Mouse (Mus musculus): ENCODE data around the gene Ppp1r9a. TPM values are rescaled to one million over a fixed set of nuclear protein-coding genes. Genes with fewer than 3 reads are reported as not detected.
A peak's percentile ranks its signal among the peaks of the same experiment; 100 is the strongest.

Gene Ppp1r9a
- polyA plus RNA-seq, 1 experiment from 2014 or later, result 38.9 TPM

- H3K27ac ChIP-seq (replicated peaks), result peak overlapping the region; percentile 45; the same call in 1 of the 2 replicates
- no peak overlapping the region for H3K4me3 ChIP-seq (replicated peaks)
- 0 out of 2 replicates have a peak overlapping the region, but pooled peaks have one; percentile 1 for H3K4me2 ChIP-seq
- H3K36me3 ChIP-seq, result no peaks in the 10 kb centered on the region
- no peaks in the 10 kb centered on the region for H3K9me3 ChIP-seq (replicated peaks)
- peak; percentile 46; the same call in 1 of the 2 replicates for ATAC-seq (ENCODE audit: low FRiP score)
- no peaks in the 10 kb centered on the region for H3K27me3 ChIP-seq (replicated peaks)
- WGBS, result 19% methylated on average over 11 of the region's 11 CpGs
- H3K9ac ChIP-seq (replicated peaks), result no peak overlapping the region
- peaks cover 24% of the 10 kb centered on the region for H3K4me1 ChIP-seq
Measured at GRCm38 (mm10) chr6:5010553-5011416, 108.1 kb downstream of the Ppp1r9a start.

GRCm38 (mm10) chr6:5012794-5013193 is 110.1 kb downstream of the Ppp1r9a start:
- peaks cover 20% of the 10 kb centered on the region for H3K4me1 ChIP-seq
- WGBS, result 23% methylated on average over 4 of the region's 4 CpGs
- H3K9me3 ChIP-seq (replicated peaks), result no peaks in the 10 kb centered on the region
- H3K9ac ChIP-seq (replicated peaks), result no peak overlapping the region
- H3K4me2 ChIP-seq, result no peak overlapping the region
- H3K36me3 ChIP-seq, result no peaks in the 10 kb centered on the region
- H3K27me3 ChIP-seq (replicated peaks), result no peaks in the 10 kb centered on the region
- ATAC-seq (ENCODE audit: low FRiP score), result no peak
- H3K27ac ChIP-seq (replicated peaks), result no peak overlapping the region
- H3K4me3 ChIP-seq (replicated peaks), result no peak overlapping the region

GRCm38 (mm10) chr6:5014567-5014966 is 111.8 kb downstream of the Ppp1r9a start:
- Histone ChIP-seq H3K9me3 (replicated peaks) (no peaks in the 10 kb centered on the region), H3K4me3 (replicated peaks) (no peak overlapping the region), H3K4me2 (no peak overlapping the region), H3K4me1 (peaks cover 20% of the 10 kb centered on the region), H3K27ac (replicated peaks) (no peak overlapping the region), H3K36me3 (no peaks in the 10 kb centered on the region), H3K27me3 (replicated peaks) (no peaks in the 10 kb centered on the region), H3K9ac (replicated peaks) (no peak overlapping the region)
- WGBS, result 90% methylated on average over 6 of the region's 6 CpGs
- no peak for ATAC-seq (ENCODE audit: low FRiP score)

- no peaks in the 10 kb centered on the region for H3K36me3 ChIP-seq
- H3K9ac ChIP-seq (replicated peaks), result no peak overlapping the region
- H3K4me2 ChIP-seq, result no peak overlapping the region
- no peaks in the 10 kb centered on the region for H3K9me3 ChIP-seq (replicated peaks)
- H3K27ac ChIP-seq (replicated peaks), result no peak overlapping the region
- no peak overlapping the region for H3K4me3 ChIP-seq (replicated peaks)
- ATAC-seq (ENCODE audit: low FRiP score), result no peak
- H3K4me1 ChIP-seq, result peaks cover 20% of the 10 kb centered on the region
- WGBS, result 67% methylated on average over 2 of the region's 2 CpGs
- H3K27me3 ChIP-seq (replicated peaks), result no peaks in the 10 kb centered on the region
Measured at GRCm38 (mm10) chr6:5015173-5015572, 112.5 kb downstream of the Ppp1r9a start.

GRCm38 (mm10) chr6:5017945-5018511 is 115.3 kb downstream of the Ppp1r9a start:
- no peak overlapping the region for H3K27ac ChIP-seq (replicated peaks)
- H3K4me1 ChIP-seq, result no peaks in the 10 kb centered on the region
- WGBS, result 20% methylated on average over 6 of the region's 6 CpGs
- H3K9ac ChIP-seq (replicated peaks), result no peak overlapping the region
- no peaks in the 10 kb centered on the region for H3K9me3 ChIP-seq (replicated peaks)
- H3K4me2 ChIP-seq, result no peak overlapping the region
- H3K36me3 ChIP-seq, result no peaks in the 10 kb centered on the region
- no peak for ATAC-seq (ENCODE audit: low FRiP score)
- H3K27me3 ChIP-seq (replicated peaks), result no peaks in the 10 kb centered on the region
- no peak overlapping the region for H3K4me3 ChIP-seq (replicated peaks)

GRCm38 (mm10) chr6:5019208-5019607 is 116.5 kb downstream of the Ppp1r9a start:
- Histone ChIP-seq H3K27me3 (replicated peaks) (no peaks in the 10 kb centered on the region), H3K4me2 (no peak overlapping the region), H3K36me3 (no peaks in the 10 kb centered on the region), H3K9ac (replicated peaks) (no peak overlapping the region), H3K4me1 (no peaks in the 10 kb centered on the region), H3K4me3 (replicated peaks) (no peak overlapping the region), H3K9me3 (replicated peaks) (no peaks in the 10 kb centered on the region), H3K27ac (replicated peaks) (no peak overlapping the region)
- 26% methylated on average over 5 of the region's 5 CpGs for WGBS
- no peak for ATAC-seq (ENCODE audit: low FRiP score)

GRCm38 (mm10) chr6:5019969-5020368 is 117.3 kb downstream of the Ppp1r9a start:
- WGBS, result 78% methylated on average over 2 of the region's 2 CpGs
- ATAC-seq (ENCODE audit: low FRiP score), result no peak
- H3K27me3 ChIP-seq (replicated peaks), result no peaks in the 10 kb centered on the region
- H3K4me2 ChIP-seq, result no peak overlapping the region
- no peaks in the 10 kb centered on the region for H3K9me3 ChIP-seq (replicated peaks)
- no peak overlapping the region for H3K27ac ChIP-seq (replicated peaks)
- H3K9ac ChIP-seq (replicated peaks), result no peak overlapping the region
- no peaks in the 10 kb centered on the region for H3K36me3 ChIP-seq
- H3K4me1 ChIP-seq, result no peaks in the 10 kb centered on the region
- no peak overlapping the region for H3K4me3 ChIP-seq (replicated peaks)

- Histone ChIP-seq H3K27ac (replicated peaks) (no peak overlapping the region), H3K4me1 (no peaks in the 10 kb centered on the region), H3K27me3 (replicated peaks) (no peaks in the 10 kb centered on the region), H3K36me3 (no peaks in the 10 kb centered on the region), H3K9ac (replicated peaks) (no peak overlapping the region), H3K4me2 (no peak overlapping the region), H3K4me3 (replicated peaks) (no peak overlapping the region), H3K9me3 (replicated peaks) (no peaks in the 10 kb centered on the region)
- no peak for ATAC-seq (ENCODE audit: low FRiP score)
- WGBS, result 97% methylated on average over 1 of the region's 1 CpGs
Measured at GRCm38 (mm10) chr6:5020510-5020909, 117.8 kb downstream of the Ppp1r9a start.

- 80% methylated on average over 5 of the region's 5 CpGs for WGBS
- H3K4me2 ChIP-seq, result no peak overlapping the region
- H3K27ac ChIP-seq (replicated peaks), result no peak overlapping the region
- no peaks in the 10 kb centered on the region for H3K27me3 ChIP-seq (replicated peaks)
- no peaks in the 10 kb centered on the region for H3K36me3 ChIP-seq
- ATAC-seq (ENCODE audit: low FRiP score), result no peak
- H3K9me3 ChIP-seq (replicated peaks), result no peaks in the 10 kb centered on the region
- no peaks in the 10 kb centered on the region for H3K4me1 ChIP-seq
- no peak overlapping the region for H3K9ac ChIP-seq (replicated peaks)
- H3K4me3 ChIP-seq (replicated peaks), result no peak overlapping the region
Measured at GRCm38 (mm10) chr6:5022677-5023076, 120.0 kb downstream of the Ppp1r9a start.

- 0 out of 2 replicates have a peak, but pooled peaks cover 5% of the 10 kb centered on the region for H3K4me1 ChIP-seq
- H3K9me3 ChIP-seq (replicated peaks), result no peaks in the 10 kb centered on the region
- no peak overlapping the region for H3K4me3 ChIP-seq (replicated peaks)
- WGBS, result 69% methylated on average over 7 of the region's 7 CpGs
- ATAC-seq (ENCODE audit: low FRiP score), result no peak
- H3K36me3 ChIP-seq, result no peaks in the 10 kb centered on the region
- no peaks in the 10 kb centered on the region for H3K27me3 ChIP-seq (replicated peaks)
- no peak overlapping the region for H3K27ac ChIP-seq (replicated peaks)
- no peak overlapping the region for H3K4me2 ChIP-seq
- no peak overlapping the region for H3K9ac ChIP-seq (replicated peaks)
Measured at GRCm38 (mm10) chr6:5024893-5025292, 122.2 kb downstream of the Ppp1r9a start.

- H3K9ac ChIP-seq (replicated peaks), result no peak overlapping the region
- H3K4me3 ChIP-seq (replicated peaks), result no peak overlapping the region
- 0 out of 2 replicates have a peak, but pooled peaks cover 5% of the 10 kb centered on the region for H3K4me1 ChIP-seq
- ATAC-seq (ENCODE audit: low FRiP score), result no peak
- H3K27me3 ChIP-seq (replicated peaks), result no peaks in the 10 kb centered on the region
- H3K36me3 ChIP-seq, result no peaks in the 10 kb centered on the region
- H3K4me2 ChIP-seq, result no peak overlapping the region
- no peaks in the 10 kb centered on the region for H3K9me3 ChIP-seq (replicated peaks)
- H3K27ac ChIP-seq (replicated peaks), result no peak overlapping the region
- WGBS, result 54% methylated on average over 3 of the region's 3 CpGs
Measured at GRCm38 (mm10) chr6:5026772-5027171, 124.1 kb downstream of the Ppp1r9a start.

- Histone ChIP-seq H3K27ac (replicated peaks) (no peak overlapping the region), H3K36me3 (no peaks in the 10 kb centered on the region), H3K4me3 (replicated peaks) (no peak overlapping the region), H3K9me3 (replicated peaks) (no peaks in the 10 kb centered on the region), H3K4me2 (no peak overlapping the region), H3K4me1 (0 out of 2 replicates have a peak, but pooled peaks cover 5% of the 10 kb centered on the region), H3K9ac (replicated peaks) (no peak overlapping the region), H3K27me3 (replicated peaks) (no peaks in the 10 kb centered on the region)
- no peak for ATAC-seq (ENCODE audit: low FRiP score)
- WGBS, result 57% methylated on average over 2 of the region's 2 CpGs
Measured at GRCm38 (mm10) chr6:5027213-5027612, 124.5 kb downstream of the Ppp1r9a start.

All from neural tube, embryonic 15.5 days (tissue).